Mouse (Mus musculus) forebrain, embryonic 10.5 days (tissue): ENCODE measurements at regions not wholly inside any gene's neighbourhood (a gene's known extent, or its start where the extent isn't known, plus 50 kb on each side); places are given as distances from the start of the nearest gene placed in this dataset.
"Not testable (repeated sequence)": the region's sequence is repeated elsewhere in the genome, so short reads cannot be mapped to it uniquely, and the experiment has no call there.

Experiments
- DNase-seq: peaks from one replicate; pipeline ENCODE4 v3.0.0-alpha.2; 2017; ENCODE audit warnings: low spot score; ENCODE audit errors: extremely low spot score
- H3K27ac ChIP-seq: fragments of 300-500 bp; sonication (generic); 2 replicates; pipeline ENCODE4 v1.5.1; 2016; ENCODE audit warnings: mild to moderate bottlenecking
- H3K27me3 ChIP-seq: fragments of 300-500 bp; sonication (generic); 2 replicates; pipeline ENCODE4 v1.6.1; 2016; ENCODE audit warnings: mild to moderate bottlenecking; ENCODE audit not compliant: poor library complexity, severe bottlenecking
- H3K36me3 ChIP-seq: fragments of 300-500 bp; sonication (generic); replicated peaks from 2 replicates; pipeline ENCODE4 v1.6.1; 2016; ENCODE audit warnings: mild to moderate bottlenecking, moderate library complexity
- H3K4me1 ChIP-seq: fragments of 300-500 bp; sonication (generic); 2 replicates; pipeline ENCODE4 v1.6.1; 2016
- H3K4me3 ChIP-seq: fragments of 300-500 bp; sonication (generic); 2 replicates; pipeline ENCODE4 v1.5.1; 2016; ENCODE audit warnings: mild to moderate bottlenecking, moderate library complexity
- H3K9me3 ChIP-seq: fragments of 300-500 bp; sonication (generic); 2 replicates; pipeline ENCODE4 v1.6.1; 2016; ENCODE audit warnings: mild to moderate bottlenecking, moderate library complexity
- WGBS: fragments of 180-500 bp; shearing (Covaris S2); methylation state at CpG from one replicate; pipeline ENCODE4 v1.1.7; 2016; 5-methylcytosine and 5-hydroxymethylcytosine counted together

DNA sequence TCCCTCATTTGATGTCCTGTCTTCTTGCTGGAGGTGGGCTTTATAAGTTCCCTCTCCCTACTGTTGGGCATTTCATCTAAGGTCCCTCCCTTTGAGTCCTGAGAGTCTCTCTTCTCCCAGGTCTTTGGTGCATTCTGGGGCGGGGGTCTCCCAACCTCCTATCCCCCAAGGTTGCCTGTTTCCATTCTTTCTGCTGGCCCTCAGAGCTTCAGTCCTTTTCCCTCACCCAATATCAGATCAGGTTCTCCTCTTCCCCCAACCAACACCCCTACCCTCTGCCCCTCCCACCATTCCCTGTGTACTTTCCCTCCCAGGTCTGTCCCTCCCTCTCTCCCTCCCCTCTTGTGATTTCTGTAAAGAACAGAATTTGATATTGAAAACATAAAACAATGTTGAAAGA, 297.9 kb downstream of the Med10 start:
- WGBS = 68% methylated on average over 1 of the region's 1 CpGs
- H3K27ac ChIP-seq, DNase-seq, H3K36me3 ChIP-seq, H3K4me3 ChIP-seq, H3K4me1 ChIP-seq, H3K27me3 ChIP-seq, H3K9me3 ChIP-seq: not testable (repeated sequence)

DNA sequence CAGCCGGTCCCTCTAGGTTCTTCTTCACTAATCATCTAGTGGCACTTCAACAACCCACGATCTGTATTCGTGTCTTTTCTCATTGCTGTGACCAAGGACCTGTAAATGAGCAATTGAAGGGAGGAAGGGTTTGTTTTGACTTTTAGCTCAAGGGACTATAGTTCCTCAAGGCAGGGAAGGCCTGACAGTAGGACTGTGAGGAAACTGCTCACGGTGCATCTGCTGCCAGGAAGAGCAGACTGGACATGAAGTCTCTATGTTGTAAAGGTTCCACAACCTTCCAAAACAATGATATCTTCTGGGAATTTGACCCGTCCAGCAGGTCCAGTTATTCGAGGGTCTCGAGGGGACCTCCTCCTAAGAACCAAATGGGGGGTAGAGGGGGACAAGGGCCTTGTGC, 300.8 kb downstream of the Med10 start:
- Histone ChIP-seq H3K9me3 (no peaks in the 10 kb centered on the region), H3K36me3 (no peaks in the 10 kb centered on the region), H3K4me1 (no peaks in the 10 kb centered on the region), H3K27ac (no peak overlapping the region), H3K27me3 (no peaks in the 10 kb centered on the region), H3K4me3 (no peak overlapping the region)
- WGBS = 90% methylated on average over 7 of the region's 7 CpGs
- no peak for DNase-seq

DNA sequence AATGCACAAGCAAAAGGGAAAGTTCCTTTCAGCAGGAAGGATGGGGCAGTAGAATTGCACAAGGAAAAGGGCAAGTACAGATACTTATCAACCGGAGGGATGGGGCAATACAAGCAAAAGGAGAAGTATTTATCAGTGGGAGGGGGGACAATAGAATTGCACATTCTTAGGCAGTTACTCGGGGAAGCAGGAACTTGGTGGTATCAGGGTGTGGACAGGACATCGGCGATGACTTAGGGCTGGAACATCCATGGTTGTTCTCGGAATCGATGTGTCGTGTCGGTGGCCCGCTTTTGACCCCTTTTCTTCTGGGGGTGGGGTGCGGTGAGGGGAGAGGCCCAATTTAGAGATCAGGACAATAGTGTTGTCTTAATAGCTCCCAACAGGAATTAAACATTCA, 301.3 kb downstream of the Med10 start:
- not testable (repeated sequence) for DNase-seq, H3K4me1 ChIP-seq, H3K4me3 ChIP-seq, H3K27me3 ChIP-seq, H3K9me3 ChIP-seq, H3K27ac ChIP-seq, H3K36me3 ChIP-seq
- WGBS = 88% methylated on average over 10 of the region's 10 CpGs

DNA sequence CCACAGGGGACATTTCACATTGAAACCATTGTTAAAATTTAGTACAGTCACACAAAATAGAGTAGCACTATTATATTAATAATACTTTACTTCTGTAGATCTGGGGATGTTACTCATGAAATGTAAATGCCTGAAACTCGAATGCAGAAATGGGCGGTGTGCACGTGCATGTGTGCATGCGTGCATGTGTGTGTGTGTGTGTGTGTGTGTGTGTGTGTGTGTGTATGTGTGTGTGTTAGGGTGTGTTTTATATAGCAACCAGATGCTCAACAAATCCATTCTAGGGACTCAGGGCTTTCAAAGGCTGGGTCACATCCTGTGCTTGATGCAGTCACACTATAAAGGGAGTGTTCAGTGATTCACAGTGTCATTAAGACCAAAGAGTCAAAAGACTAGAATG, 301.7 kb downstream of the Med10 start:
- Histone ChIP-seq H3K27me3 (no peaks in the 10 kb centered on the region), H3K4me1 (no peaks in the 10 kb centered on the region), H3K27ac (no peak overlapping the region), H3K36me3 (no peaks in the 10 kb centered on the region), H3K4me3 (no peak overlapping the region), H3K9me3 (no peaks in the 10 kb centered on the region)
- 92% methylated on average over 4 of the region's 4 CpGs for WGBS
- DNase-seq = no peak

DNA sequence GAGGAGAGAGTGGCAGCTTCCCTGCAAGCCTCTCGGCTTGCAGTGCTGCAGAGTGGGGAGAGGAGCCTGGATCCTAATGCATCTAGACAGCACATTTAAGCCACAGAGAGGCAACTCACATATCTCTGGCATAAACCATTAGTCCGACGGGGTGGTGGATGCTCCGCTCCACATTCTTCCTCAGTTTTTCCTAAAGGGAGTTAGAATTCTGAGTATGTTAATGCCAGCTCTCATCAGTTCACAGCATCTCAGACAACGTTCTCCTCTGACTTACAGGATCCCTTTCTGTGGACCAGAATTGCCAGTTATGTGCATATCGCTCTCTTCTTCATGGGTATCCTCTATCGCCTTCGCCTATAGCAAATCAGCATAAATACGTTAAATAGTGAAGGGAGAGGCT, 313.4 kb downstream of the Med10 start:
- no peak overlapping the region for H3K27ac ChIP-seq
- no peaks in the 10 kb centered on the region for H3K36me3 ChIP-seq
- H3K4me3 ChIP-seq = no peak overlapping the region
- no peaks in the 10 kb centered on the region for H3K9me3 ChIP-seq
- no peaks in the 10 kb centered on the region for H3K27me3 ChIP-seq
- H3K4me1 ChIP-seq = no peaks in the 10 kb centered on the region
- no peak for DNase-seq
- 81% methylated on average over 9 of the region's 9 CpGs for WGBS

DNA sequence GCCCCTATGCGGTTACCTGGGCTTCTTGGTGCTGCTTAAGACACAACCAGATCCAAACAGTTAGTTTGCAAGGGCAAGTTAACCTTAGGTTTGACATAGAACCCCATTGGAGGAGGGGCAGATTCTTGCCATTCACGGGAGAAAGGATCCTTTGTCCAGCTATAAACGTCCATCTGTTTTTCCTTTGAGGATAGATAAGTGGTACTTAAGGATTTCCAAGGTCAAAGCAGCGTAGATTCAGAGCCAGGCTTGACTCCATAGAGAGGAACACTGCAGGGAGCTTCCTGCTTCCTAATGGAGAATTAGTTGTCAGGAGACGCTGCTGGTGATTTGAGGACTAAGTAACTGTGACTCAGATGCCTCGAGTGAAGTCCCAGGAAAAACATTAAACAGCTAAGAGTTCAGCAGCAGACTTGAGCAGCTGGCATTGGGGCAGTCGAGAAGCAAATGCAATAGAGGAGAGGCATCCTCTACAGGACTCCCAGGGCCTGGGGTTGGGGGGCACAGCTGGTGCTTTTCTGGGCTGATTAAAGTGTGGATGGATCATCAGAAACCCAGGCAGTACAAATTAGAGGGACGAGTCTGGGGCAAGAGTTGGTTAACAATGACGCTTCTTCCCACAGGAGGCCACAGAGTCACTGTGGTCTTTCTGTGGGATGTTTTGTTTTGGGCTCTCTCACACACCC, 322.8 kb downstream of the Med10 start:
- no peaks in the 10 kb centered on the region for H3K27me3 ChIP-seq
- no peaks in the 10 kb centered on the region for H3K36me3 ChIP-seq
- H3K4me3 ChIP-seq = no peak overlapping the region
- no peak overlapping the region for H3K27ac ChIP-seq
- WGBS = 46% methylated on average over 9 of the region's 9 CpGs
- no peak for DNase-seq
- H3K4me1 ChIP-seq = peaks cover 11% of the 10 kb centered on the region
- H3K9me3 ChIP-seq = no peaks in the 10 kb centered on the region

DNA sequence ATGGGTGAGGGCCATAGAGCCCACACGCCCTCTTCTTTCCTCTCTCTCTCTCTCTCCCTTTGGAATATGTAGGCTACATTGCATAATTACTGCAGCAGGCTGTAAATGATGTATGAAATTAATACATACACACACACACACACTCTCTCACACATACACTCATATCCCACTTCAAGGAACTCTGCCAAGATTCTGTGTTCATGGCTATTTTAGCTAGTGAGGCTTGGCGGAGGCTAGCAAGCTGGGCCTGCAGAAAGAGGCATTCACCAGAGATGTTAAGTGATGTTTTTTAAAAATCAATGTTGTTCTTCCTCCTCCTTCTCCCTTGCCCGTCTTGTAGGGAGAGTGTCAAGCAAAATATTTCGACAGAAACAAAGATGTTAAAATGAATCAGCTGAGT, 325.1 kb downstream of the Med10 start:
- Histone ChIP-seq H3K9me3 (no peaks in the 10 kb centered on the region), H3K27ac (no peak overlapping the region), H3K36me3 (no peaks in the 10 kb centered on the region), H3K27me3 (no peaks in the 10 kb centered on the region), H3K4me3 (no peak overlapping the region), H3K4me1 (peaks cover 11% of the 10 kb centered on the region)
- DNase-seq = no peak
- 82% methylated on average over 4 of the region's 4 CpGs for WGBS

DNA sequence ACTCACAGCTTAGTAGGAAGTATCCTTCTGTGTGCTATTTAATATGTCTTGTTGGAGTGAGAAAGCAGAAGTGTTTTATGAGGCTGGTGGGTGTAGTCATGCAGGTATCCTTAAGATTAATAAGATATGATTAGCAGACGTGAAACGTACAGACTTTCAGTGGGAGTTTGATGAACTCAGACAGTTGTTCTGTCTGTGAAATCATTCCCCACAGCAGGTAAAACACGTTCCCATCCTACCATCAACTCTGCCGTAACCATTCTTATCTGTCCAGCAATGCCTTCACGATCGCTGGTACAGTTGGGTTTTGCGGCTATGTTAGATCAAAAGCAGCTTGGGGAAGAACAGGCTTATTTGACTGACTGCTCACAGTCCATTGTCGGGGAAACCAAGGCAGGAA, 332.3 kb downstream of the Med10 start:
- no peak for DNase-seq
- H3K27me3 ChIP-seq = no peaks in the 10 kb centered on the region
- H3K9me3 ChIP-seq = no peaks in the 10 kb centered on the region
- H3K4me1 ChIP-seq = no peaks in the 10 kb centered on the region
- no peak overlapping the region for H3K27ac ChIP-seq
- H3K36me3 ChIP-seq = no peaks in the 10 kb centered on the region
- H3K4me3 ChIP-seq = no peak overlapping the region
- 93% methylated on average over 8 of the region's 8 CpGs for WGBS

DNA sequence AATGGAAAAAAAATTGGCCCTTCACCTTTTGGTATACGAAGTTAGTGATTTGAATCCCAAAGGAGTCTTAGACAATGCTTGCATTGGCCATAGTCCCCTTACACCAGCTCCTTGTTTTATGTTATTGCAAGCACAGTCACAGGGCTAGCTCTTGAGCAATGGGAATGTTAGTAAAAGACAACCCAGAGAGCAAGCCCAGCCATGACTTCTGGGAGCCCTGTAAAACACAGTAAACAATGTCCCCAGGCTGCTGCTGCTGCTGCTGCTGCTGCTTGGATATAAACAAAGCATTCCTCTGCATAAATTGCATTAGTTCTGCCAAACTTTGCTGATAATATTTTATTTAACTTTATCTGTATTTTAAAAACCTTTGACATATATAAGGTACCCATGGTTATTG, 334.0 kb downstream of the Med10 start:
- H3K27ac ChIP-seq = no peak overlapping the region
- H3K4me3 ChIP-seq = no peak overlapping the region
- H3K4me1 ChIP-seq = no peaks in the 10 kb centered on the region
- WGBS = 94% methylated on average over 1 of the region's 1 CpGs
- no peak for DNase-seq
- H3K9me3 ChIP-seq = no peaks in the 10 kb centered on the region
- H3K27me3 ChIP-seq = no peaks in the 10 kb centered on the region
- H3K36me3 ChIP-seq = no peaks in the 10 kb centered on the region

DNA sequence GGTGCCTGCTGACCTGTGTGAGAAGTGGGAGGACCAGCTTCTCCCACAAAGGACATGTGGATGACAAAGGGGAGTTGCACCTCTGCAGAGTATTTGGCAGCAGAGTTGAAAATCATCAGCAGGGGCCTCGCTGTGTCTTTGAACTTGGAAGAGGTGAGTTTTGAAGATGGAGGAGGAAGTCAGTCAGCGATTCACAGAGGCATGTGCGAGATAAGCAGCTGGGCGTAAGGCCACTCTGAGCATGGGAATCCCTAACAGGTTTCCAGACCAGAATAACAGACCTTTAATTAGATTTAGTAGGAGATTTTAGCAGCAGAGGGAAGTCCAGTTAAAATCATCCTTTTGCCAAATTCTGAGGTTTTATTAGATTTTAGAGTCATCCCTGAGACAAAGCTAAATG, 342.3 kb downstream of the Med10 start:
- Histone ChIP-seq H3K4me1 (peaks cover 7% of the 10 kb centered on the region), H3K9me3 (no peaks in the 10 kb centered on the region), H3K4me3 (no peak overlapping the region), H3K27me3 (peaks cover 4% of the 10 kb centered on the region; the same call in 1 of the 2 replicates), H3K36me3 (no peaks in the 10 kb centered on the region), H3K27ac (no peak overlapping the region)
- 83% methylated on average over 4 of the region's 4 CpGs for WGBS
- DNase-seq = no peak

DNA sequence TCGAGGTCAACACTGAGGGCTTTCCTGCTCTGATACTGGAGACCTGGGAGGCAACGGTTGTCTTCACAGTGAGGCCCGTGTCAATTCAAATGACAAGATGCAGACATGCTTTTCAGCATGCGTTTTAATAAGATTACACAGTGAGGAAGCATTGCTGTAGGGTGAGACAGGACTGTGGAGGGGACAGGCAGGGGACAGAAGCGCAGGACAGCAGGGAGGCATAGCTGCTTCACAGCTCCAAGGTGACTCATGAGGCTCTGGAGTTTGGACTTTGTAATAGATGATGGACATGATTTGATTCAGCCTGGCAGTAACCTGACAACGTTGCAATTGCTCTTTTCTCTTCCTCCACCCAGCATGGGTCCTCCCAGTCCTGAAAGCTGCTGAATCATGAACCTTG, 343.3 kb downstream of the Med10 start:
- Histone ChIP-seq H3K4me1 (peaks cover 15% of the 10 kb centered on the region), H3K36me3 (no peaks in the 10 kb centered on the region), H3K27ac (no peak overlapping the region), H3K4me3 (no peak overlapping the region), H3K9me3 (no peaks in the 10 kb centered on the region), H3K27me3 (peaks cover 13% of the 10 kb centered on the region)
- no peak for DNase-seq
- 75% methylated on average over 6 of the region's 6 CpGs for WGBS

DNA sequence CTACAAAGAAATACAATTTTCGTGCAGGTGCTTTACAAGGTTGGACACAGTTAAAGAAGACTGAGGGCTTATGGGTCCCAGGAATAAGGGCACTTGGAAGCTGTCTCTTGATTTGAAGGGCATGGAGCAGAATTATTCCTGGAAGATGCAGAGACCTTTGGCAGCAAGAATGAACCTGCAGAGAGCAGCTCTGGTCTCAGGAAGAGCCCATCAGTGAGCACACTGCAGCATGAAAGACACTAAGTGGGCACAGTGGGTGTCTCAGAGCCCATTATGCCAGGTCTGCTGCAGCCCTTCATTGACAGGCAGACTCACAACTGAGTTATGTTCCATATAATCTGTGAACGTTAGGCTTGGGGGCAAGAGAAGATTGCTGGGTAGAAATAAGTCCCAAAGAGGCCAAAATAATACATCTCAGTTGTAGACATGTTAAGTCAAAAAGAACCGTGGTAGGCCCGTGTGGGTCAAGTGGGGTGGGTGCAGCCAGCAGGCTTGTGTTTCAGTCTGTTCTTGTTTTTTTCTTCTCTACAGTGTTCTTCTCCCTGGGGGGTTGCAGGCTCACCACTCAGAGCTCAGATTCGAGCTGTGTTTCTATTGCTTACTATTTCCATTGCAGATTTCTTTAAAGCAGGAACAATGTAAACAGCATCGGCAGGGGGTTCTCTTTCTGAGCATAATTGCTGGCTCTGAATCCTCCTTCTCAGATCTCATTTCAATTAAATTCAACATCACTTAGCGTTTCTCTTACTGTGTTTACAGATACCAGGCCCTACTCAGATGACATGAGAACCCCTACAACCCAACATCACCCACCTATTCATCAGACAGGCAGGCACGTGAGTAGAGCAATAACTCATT, 347.1 kb downstream of the Med10 start:
- peaks cover 17% of the 10 kb centered on the region for H3K27me3 ChIP-seq
- H3K9me3 ChIP-seq = no peaks in the 10 kb centered on the region
- no peaks in the 10 kb centered on the region for H3K36me3 ChIP-seq
- peaks cover 15% of the 10 kb centered on the region for H3K4me1 ChIP-seq
- H3K4me3 ChIP-seq = no peak overlapping the region
- no peak overlapping the region for H3K27ac ChIP-seq
- WGBS = 27% methylated on average over 8 of the region's 8 CpGs
- no peak for DNase-seq

DNA sequence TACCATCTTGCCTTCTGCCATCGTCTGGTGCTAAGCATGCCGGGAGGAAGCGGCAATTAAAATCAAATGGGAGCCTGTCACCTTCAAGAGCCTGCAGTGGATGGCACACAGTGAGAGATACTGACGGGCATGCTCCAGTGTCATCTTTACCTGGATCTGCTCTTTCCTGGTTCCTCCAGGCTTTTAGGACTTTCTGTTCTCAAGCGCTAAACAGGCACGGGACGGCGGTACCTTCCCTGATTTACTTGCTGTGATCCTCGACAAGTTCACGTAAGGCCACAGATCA, 347.6 kb downstream of the Med10 start:
- Histone ChIP-seq H3K4me3 (no peak overlapping the region), H3K9me3 (no peaks in the 10 kb centered on the region), H3K27ac (no peak overlapping the region), H3K27me3 (peaks cover 17% of the 10 kb centered on the region), H3K36me3 (no peaks in the 10 kb centered on the region), H3K4me1 (peaks cover 15% of the 10 kb centered on the region)
- WGBS = 48% methylated on average over 10 of the region's 10 CpGs
- no peak for DNase-seq
